Mouse (Mus musculus): ENCODE measurements around the gene Tex26. TPM values are rescaled to one million over a fixed set of nuclear protein-coding genes. Genes with fewer than 3 reads are reported as not detected.

Gene Tex26
- polyA plus RNA-seq, 1 experiment from 2014 or later, result 0.78 TPM

DNA sequence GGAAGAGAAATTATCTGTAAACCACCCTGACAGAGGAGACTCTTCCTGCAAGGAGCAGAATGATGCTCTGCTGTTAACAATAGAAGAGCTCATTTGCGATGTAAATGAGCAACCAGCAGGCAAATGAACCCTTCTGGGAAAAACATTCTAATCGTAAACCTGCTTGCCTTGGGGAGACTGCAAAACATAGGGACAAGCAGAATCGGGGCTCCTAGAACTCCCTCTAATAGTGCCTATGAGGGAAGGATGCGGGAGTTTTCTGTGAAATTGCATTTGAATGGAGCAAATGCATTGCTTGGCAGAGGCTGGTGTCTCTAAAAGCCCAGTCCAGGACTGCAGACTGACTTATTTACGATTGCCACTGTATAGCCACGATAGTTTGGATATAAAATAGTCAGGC is 56.2 kb downstream of the Tex26 start:
- H3K27me3 ChIP-seq (replicated peaks), result no peaks in the 10 kb centered on the region
- H3K4me1 ChIP-seq, result peaks cover 37% of the 10 kb centered on the region
- no peak overlapping the region for H3K4me3 ChIP-seq (replicated peaks)
- peak overlapping the region; percentile 25; the same call in 1 of the 2 replicates for H3K4me2 ChIP-seq
- H3K9ac ChIP-seq (replicated peaks), result 0 out of 2 replicates have a peak overlapping the region, but pooled peaks have one; percentile 5
- H3K9me3 ChIP-seq (replicated peaks), result no peaks in the 10 kb centered on the region
- H3K27ac ChIP-seq (replicated peaks), result peak overlapping the region; percentile 90
- H3K36me3 ChIP-seq, result no peaks in the 10 kb centered on the region
- WGBS, result 9% methylated on average over 6 of the region's 6 CpGs
- peak; percentile 67 for ATAC-seq (ENCODE audit: low FRiP score)

DNA sequence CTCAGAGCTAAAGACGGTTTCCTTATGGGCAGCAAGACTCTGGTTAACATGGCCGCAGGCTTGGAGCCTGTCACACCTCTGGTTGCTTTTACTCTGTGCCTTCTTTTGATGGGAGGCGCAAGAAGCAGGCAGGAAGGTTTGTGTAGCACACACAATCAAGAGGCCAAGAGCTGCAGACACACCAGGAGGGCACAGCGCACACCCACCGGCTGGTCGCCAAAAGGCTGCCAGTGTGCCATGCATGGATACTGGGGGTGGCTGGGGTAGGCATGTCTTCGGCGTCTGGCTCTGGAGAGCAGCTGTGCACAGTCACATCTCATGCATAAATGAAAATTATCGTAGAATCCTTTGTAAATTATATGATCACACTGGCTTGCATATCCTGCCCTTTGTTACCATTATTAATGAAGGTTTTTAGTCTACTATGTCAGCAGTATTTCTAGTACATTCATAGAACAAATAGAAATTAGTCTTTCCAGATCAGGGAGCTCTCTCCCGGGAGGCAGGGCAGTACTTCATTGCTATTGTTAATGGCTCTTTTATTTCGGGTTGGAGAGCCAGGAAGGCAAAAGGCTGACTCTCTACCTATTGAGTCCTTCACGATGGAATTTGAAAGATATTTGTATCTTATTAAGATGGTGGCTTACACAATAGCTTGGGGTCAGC is 57.1 kb downstream of the Tex26 start:
- H3K36me3 ChIP-seq, result no peaks in the 10 kb centered on the region
- no peak overlapping the region for H3K4me3 ChIP-seq (replicated peaks)
- no peaks in the 10 kb centered on the region for H3K27me3 ChIP-seq (replicated peaks)
- H3K4me1 ChIP-seq, result peaks cover 33% of the 10 kb centered on the region
- 16% methylated on average over 12 of the region's 12 CpGs for WGBS
- peak overlapping the region; percentile 90 for H3K27ac ChIP-seq (replicated peaks)
- no peak overlapping the region for H3K9ac ChIP-seq (replicated peaks)
- ATAC-seq (ENCODE audit: low FRiP score), result peak; percentile 54
- H3K4me2 ChIP-seq, result 0 out of 2 replicates have a peak overlapping the region, but pooled peaks have one; percentile 2
- H3K9me3 ChIP-seq (replicated peaks), result no peaks in the 10 kb centered on the region

DNA sequence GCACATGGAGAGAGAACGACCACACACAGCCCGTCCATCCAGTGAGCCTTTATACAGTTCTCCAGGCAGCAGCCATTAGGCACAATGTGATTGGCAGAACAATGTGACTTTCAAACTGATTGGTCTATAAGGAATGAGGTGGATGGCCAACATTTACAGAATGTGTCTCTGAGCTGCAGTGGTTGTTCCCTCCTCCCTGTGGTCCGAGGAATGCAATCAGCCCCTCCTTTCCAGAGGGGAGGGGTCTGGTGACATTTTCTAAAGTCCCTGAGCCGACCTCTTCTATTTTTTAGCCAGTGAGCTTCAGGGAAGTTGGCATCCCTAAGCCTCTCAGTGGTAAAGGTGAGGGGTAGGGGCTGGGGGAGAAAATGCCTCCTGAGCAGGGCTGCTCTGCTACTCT is 60.5 kb downstream of the Tex26 start:
- WGBS, result 38% methylated on average over 4 of the region's 4 CpGs
- H3K27me3 ChIP-seq (replicated peaks), result no peaks in the 10 kb centered on the region
- no peak overlapping the region for H3K9ac ChIP-seq (replicated peaks)
- H3K36me3 ChIP-seq, result no peaks in the 10 kb centered on the region
- no peak overlapping the region for H3K4me3 ChIP-seq (replicated peaks)
- no peak overlapping the region for H3K27ac ChIP-seq (replicated peaks)
- no peak for ATAC-seq (ENCODE audit: low FRiP score)
- H3K9me3 ChIP-seq (replicated peaks), result no peaks in the 10 kb centered on the region
- peaks cover 36% of the 10 kb centered on the region for H3K4me1 ChIP-seq
- no peak overlapping the region for H3K4me2 ChIP-seq

DNA sequence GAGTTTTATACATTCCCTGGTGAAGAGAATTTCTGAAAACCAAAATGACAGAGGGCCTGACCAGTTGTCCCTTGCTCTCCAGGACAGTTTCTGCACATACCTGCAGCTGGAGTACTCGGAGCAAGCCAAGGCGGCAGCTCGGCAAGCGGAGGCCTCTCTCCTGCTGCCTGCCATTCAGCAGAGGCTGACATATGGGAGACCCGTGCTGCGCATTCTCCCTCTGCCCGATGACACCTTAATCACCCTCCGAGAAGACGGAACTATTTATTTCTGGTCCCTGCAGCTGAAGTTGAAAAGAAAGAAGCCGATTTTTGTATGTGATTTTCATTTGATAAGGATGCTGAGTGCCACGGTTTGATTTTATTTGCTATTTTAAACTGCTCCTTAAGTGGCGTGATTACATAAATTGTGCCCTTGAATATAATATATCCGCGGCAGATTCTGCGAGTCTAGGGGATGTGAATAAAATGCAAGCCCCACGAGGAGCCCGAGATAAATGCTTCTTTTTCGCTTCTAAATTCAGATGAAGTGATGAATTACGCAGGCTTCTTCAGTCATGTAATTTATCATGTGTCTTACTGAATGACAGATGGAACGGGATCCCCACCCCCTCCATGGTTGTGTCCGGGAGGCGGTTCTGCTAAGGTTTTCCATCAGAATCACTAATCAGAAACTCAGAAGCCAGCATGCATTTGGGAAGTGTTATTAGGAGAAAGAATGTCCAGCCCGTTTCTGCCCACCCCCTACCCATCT is 64.1 kb downstream of the Tex26 start:
- Histone ChIP-seq H3K27ac (replicated peaks) (peak overlapping the region; percentile 61), H3K4me3 (replicated peaks) (no peak overlapping the region), H3K36me3 (no peaks in the 10 kb centered on the region), H3K4me2 (peak overlapping the region; percentile 20; the same call in 1 of the 2 replicates), H3K9me3 (replicated peaks) (no peaks in the 10 kb centered on the region), H3K4me1 (peaks cover 9% of the 10 kb centered on the region), H3K9ac (replicated peaks) (peak overlapping the region; percentile 15), H3K27me3 (replicated peaks) (no peaks in the 10 kb centered on the region)
- 43% methylated on average over 23 of the region's 23 CpGs for WGBS
- ATAC-seq (ENCODE audit: low FRiP score), result no peak

DNA sequence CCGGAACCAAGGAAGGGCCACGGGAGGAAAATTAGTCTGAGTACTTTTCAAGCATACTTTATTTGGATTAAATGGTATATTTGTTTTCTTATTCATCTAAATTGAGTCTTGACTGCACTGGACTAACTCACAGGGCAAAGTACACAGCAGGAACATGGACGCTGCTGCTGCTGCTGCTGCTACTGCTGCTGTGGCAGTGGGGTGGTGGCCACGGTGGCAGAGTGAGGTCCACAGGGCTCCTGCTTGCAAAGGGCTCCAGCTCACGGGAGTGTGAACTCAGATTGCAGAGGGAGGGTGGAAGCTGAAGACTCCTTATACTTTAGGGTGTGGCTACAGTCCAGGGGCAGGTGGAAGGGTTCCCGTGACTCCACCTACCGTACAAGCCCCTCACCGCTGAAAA is 65.5 kb downstream of the Tex26 start:
- no peak for ATAC-seq (ENCODE audit: low FRiP score)
- Histone ChIP-seq H3K27me3 (replicated peaks) (no peaks in the 10 kb centered on the region), H3K9ac (replicated peaks) (no peak overlapping the region), H3K4me3 (replicated peaks) (no peak overlapping the region), H3K27ac (replicated peaks) (no peak overlapping the region), H3K4me2 (no peak overlapping the region), H3K4me1 (peaks cover 12% of the 10 kb centered on the region), H3K36me3 (no peaks in the 10 kb centered on the region), H3K9me3 (replicated peaks) (no peaks in the 10 kb centered on the region)
- 84% methylated on average over 8 of the region's 8 CpGs for WGBS

DNA sequence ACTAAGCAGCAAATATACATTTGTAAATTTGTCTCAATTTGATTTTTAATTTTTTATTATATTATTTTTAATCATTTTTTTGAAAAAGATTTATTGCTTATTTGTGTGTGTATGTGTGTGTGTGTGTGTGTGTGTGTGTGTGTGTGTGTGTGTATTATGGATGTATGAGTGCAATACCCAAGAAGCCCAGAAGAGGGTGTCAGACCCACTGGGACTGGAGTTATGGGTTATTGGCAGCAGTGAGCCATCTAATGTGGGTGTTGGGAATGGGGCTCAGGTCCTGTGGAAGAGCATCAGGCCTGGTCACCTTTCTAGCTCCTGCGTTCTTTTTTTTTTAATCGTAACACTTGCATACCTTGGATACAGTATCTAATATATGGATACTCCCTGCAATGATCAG is 66.6 kb downstream of the Tex26 start:
- H3K4me3 ChIP-seq (replicated peaks), result no peak overlapping the region
- no peak for ATAC-seq (ENCODE audit: low FRiP score)
- WGBS, result 96% methylated on average over 2 of the region's 2 CpGs

DNA sequence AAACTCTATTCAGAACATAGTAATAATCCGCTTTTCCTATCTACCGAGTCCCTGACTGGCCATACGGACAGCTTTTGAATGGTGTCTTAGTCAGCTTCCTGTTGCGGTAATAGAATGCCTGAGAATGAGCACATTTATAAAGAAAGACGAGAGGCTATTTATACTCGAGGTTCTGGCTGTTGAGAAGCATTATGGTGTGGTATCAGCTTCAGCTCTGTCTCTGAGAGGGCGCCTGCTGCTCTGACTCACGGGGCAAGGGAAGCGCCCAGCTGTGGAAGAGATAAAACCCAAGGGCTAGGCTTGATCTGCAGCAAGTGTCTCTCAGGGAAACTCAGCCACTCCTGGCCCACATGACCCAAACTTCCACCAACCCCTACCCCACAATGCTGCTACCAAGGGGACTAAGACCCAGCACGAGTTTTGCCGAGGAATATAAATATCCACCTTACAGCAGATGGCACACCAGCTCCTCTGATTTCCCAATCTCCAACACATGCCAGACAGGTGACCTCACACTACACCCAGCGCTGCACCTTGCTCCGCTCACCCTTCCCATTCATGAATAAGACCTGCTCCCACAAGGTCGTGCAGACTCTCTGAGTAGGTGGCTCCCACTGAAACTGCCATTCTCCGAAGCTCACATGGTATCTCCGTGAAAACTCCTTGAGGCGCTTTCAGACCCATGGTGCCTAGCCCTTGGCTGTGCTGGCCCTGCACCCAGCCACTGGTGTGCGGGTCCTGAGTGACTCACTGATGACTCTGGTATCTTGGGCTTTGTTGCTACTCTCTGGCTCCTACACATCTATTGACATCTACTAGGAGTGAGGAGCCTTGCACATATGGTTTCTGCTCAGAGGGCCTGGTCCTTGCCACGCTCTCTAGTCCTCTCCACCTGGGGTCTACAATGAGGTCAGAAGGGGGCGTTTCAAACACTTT is 68.9 kb downstream of the Tex26 start:
- H3K36me3 ChIP-seq, result no peaks in the 10 kb centered on the region
- H3K9me3 ChIP-seq (replicated peaks), result no peaks in the 10 kb centered on the region
- no peak for ATAC-seq (ENCODE audit: low FRiP score)
- H3K27ac ChIP-seq (replicated peaks), result no peak overlapping the region
- H3K4me3 ChIP-seq (replicated peaks), result no peak overlapping the region
- 86% methylated on average over 20 of the region's 20 CpGs for WGBS
- H3K9ac ChIP-seq (replicated peaks), result no peak overlapping the region
- H3K4me1 ChIP-seq, result peaks cover 21% of the 10 kb centered on the region
- no peaks in the 10 kb centered on the region for H3K27me3 ChIP-seq (replicated peaks)
- H3K4me2 ChIP-seq, result no peak overlapping the region

More for the DNA sequence above, 66.6 kb downstream of the Tex26 start:
- no peaks in the 10 kb centered on the region for H3K9me3 ChIP-seq (replicated peaks)
- no peaks in the 10 kb centered on the region for H3K27me3 ChIP-seq (replicated peaks)
- no peaks in the 10 kb centered on the region for H3K36me3 ChIP-seq
- H3K9ac ChIP-seq (replicated peaks), result no peak overlapping the region
- H3K4me1 ChIP-seq, result peaks cover 19% of the 10 kb centered on the region
- H3K4me2 ChIP-seq, result no peak overlapping the region
- no peak overlapping the region for H3K27ac ChIP-seq (replicated peaks)

DNA sequence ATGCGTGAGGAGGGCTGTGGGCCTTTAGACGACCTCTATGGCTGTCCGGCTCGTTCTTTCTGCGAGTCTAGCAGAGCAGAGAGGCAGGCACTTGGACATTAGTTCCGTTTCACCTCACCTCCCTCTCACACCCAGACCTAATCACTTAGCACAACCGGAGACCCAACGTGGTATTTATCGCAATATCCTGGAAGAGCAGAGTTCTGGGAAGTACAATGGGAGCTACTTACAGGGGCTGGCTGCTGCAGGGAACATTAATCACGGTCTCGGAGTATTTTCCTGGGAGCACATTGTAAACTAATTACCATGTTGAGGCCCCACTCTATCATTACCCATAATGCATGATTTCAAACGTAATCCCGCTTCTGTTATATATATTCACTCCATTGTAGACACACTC is 70.9 kb downstream of the Tex26 start:
- WGBS, result 17% methylated on average over 13 of the region's 13 CpGs
- peak overlapping the region; percentile 9; the same call in 1 of the 2 replicates for H3K4me2 ChIP-seq

DNA sequence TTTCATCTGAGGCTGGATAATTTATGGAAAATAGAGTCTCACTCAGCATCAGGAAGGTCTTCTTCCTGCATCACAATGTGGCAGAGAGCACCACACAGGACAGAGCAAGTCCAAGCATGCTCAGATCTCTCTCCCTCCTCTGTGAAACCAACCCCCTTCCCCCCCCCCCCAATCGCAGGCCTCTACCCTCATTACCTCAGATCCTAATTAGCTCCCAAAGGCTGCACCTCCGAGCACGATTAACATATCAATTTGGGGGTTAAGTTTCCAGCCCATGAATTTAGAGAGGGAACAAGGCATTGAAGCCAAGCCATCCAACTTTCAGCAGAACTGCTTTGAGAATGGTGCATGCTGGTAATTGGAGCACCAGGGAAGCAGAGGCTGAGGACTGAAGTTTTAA is 73.2 kb downstream of the Tex26 start:
- H3K27ac ChIP-seq (replicated peaks), result no peak overlapping the region
- WGBS, result 8% methylated on average over 3 of the region's 3 CpGs
- no peak overlapping the region for H3K4me3 ChIP-seq (replicated peaks)
- no peak overlapping the region for H3K4me2 ChIP-seq
- peaks cover 32% of the 10 kb centered on the region for H3K4me1 ChIP-seq
- H3K9ac ChIP-seq (replicated peaks), result no peak overlapping the region
- no peaks in the 10 kb centered on the region for H3K27me3 ChIP-seq (replicated peaks)
- no peaks in the 10 kb centered on the region for H3K9me3 ChIP-seq (replicated peaks)
- ATAC-seq (ENCODE audit: low FRiP score), result no peak
- H3K36me3 ChIP-seq, result no peaks in the 10 kb centered on the region

More for the DNA sequence above, 70.9 kb downstream of the Tex26 start:
- no peaks in the 10 kb centered on the region for H3K36me3 ChIP-seq
- H3K9me3 ChIP-seq (replicated peaks), result no peaks in the 10 kb centered on the region
- H3K27me3 ChIP-seq (replicated peaks), result no peaks in the 10 kb centered on the region
- no peak for ATAC-seq (ENCODE audit: low FRiP score)
- H3K27ac ChIP-seq (replicated peaks), result peak overlapping the region; percentile 48; the same call in 1 of the 2 replicates
- H3K9ac ChIP-seq (replicated peaks), result no peak overlapping the region
- no peak overlapping the region for H3K4me3 ChIP-seq (replicated peaks)
- H3K4me1 ChIP-seq, result peaks cover 32% of the 10 kb centered on the region

DNA sequence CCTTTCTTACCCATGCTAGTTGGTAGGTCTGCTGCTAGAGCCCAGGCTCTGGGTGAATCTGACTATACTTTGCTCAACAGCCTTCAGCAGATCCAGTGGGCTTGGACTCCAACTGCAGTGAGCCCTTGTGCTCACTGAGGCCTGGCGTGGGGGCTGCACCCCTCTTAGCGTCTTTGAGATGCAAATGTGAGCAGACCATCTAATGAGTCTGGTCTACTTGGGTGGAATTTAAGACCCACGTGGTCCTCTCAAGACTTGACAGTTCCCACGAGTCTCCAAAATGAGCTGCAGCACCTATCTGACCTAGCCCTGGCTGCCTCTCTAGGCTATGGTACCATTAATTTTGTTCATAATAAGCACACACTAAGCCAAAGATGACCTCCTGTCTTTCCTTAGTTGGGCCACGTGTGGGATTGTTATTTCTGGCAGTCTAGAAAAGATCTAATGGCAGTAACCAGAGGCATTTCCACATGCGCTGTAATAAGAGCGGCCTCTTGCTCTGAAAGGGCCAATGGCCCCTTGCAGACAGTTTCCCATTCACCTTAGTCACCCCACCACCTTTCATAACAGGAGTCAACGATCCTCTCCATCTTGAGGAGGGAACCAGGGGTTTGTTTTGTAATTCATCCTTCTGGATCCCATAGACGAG is 74.1 kb downstream of the Tex26 start:
- WGBS, result 29% methylated on average over 9 of the region's 9 CpGs
- Histone ChIP-seq H3K27me3 (replicated peaks) (no peaks in the 10 kb centered on the region), H3K9ac (replicated peaks) (no peak overlapping the region), H3K36me3 (no peaks in the 10 kb centered on the region), H3K27ac (replicated peaks) (peak overlapping the region; percentile 72), H3K4me3 (replicated peaks) (no peak overlapping the region), H3K9me3 (replicated peaks) (no peaks in the 10 kb centered on the region), H3K4me2 (peak overlapping the region; percentile 26), H3K4me1 (peaks cover 32% of the 10 kb centered on the region)
- ATAC-seq (ENCODE audit: low FRiP score), result no peak

DNA sequence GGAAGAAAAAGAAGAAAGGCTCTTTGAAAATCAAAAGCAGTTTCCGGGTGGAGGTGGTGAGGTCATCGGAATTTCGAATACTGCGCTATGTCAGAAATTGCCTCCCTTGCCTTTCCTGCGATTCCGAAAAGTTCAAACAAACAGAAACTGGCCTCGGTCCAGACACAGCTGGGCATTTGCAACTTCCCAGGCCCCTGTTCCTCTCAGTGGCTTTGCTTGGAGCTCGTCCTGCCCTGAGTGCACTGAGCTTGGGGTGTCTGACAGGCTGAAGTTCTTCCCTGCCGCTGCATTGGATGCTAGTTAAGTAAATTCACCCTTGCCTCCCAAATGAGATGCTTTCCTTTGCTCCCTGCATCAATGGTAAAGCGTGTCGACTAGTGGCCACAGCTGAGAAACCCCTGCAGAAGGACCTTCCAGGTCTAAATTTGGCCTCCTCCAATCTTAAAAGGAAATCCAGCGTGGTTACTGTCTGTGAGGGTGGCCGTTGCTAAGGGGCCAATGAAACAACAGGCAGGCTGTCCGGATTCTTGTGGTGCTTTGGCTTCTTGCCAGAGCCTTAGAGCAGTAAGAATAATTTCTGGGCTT is 74.7 kb downstream of the Tex26 start:
- no peak overlapping the region for H3K4me3 ChIP-seq (replicated peaks)
- peaks cover 32% of the 10 kb centered on the region for H3K4me1 ChIP-seq

More for the DNA sequence above, 74.7 kb downstream of the Tex26 start:
- Histone ChIP-seq H3K27me3 (replicated peaks) (no peaks in the 10 kb centered on the region), H3K36me3 (no peaks in the 10 kb centered on the region), H3K27ac (replicated peaks) (peak overlapping the region; percentile 72), H3K9me3 (replicated peaks) (no peaks in the 10 kb centered on the region), H3K9ac (replicated peaks) (no peak overlapping the region), H3K4me2 (peak overlapping the region; percentile 26)
- 12% methylated on average over 14 of the region's 14 CpGs for WGBS
- ATAC-seq (ENCODE audit: low FRiP score), result peak; percentile 45; the same call in 1 of the 2 replicates

Measured in neural tube, embryonic 15.5 days (tissue).